Mouse (Mus musculus) kidney, postnatal 0 days (tissue): ENCODE data around the gene Cox7a2. TPM values are rescaled to one million over a fixed set of nuclear protein-coding genes. Genes with fewer than 3 reads are reported as not detected.

Experiments used
- ATAC-seq: fragments of 200-750 bp; cut with Nextera tagmentation; replicated peaks from 2 replicates; pipeline ENCODE4 v1.8.0; 2017; ENCODE audit warnings: low read depth, moderate number of reproducible peaks, moderate TSS enrichment, moderate library complexity; ENCODE audit not compliant: low FRiP score
- DNase-seq: peaks from one replicate; pipeline ENCODE4 v3.0.0-alpha.2; 2016; ENCODE audit warnings: low spot score
- H3K27ac ChIP-seq: fragments of 300-500 bp; sonication (generic); 2 replicates; pipeline ENCODE4 v1.5.1; 2014; ENCODE audit warnings: mild to moderate bottlenecking
- H3K27me3 ChIP-seq: fragments of 300-500 bp; sonication (generic); 2 replicates; pipeline ENCODE4 v1.6.1; 2014; ENCODE audit warnings: low read length, mixed read lengths; ENCODE audit not compliant: insufficient read depth
- H3K36me3 ChIP-seq: fragments of 300-500 bp; sonication (generic); 2 replicates; pipeline ENCODE4 v1.6.1; 2014; ENCODE audit warnings: low read length, mixed read lengths; ENCODE audit not compliant: insufficient read depth
- H3K4me1 ChIP-seq: fragments of 300-500 bp; sonication (generic); replicated peaks from 2 replicates; pipeline ENCODE4 v1.6.1; 2014; ENCODE audit warnings: antibody characterized with exemption, low read length, mixed read lengths; ENCODE audit not compliant: insufficient read depth
- H3K4me2 ChIP-seq: fragments of 300-500 bp; sonication (generic); 2 replicates; pipeline ENCODE4 v1.6.1; 2014; ENCODE audit warnings: mild to moderate bottlenecking, low read length, moderate library complexity, mixed read lengths
- H3K4me3 ChIP-seq: fragments of 300-500 bp; sonication (generic); replicated peaks from 2 replicates; pipeline ENCODE4 v1.5.1; 2014; ENCODE audit warnings: low read depth, low read length
- H3K9ac ChIP-seq: fragments of 300-500 bp; sonication (generic); 2 replicates; pipeline ENCODE4 v1.6.1; 2014; ENCODE audit warnings: low read depth, low read length
- H3K9me3 ChIP-seq: fragments of 300-500 bp; sonication (generic); replicated peaks from 2 replicates; pipeline ENCODE4 v1.6.1; 2016; ENCODE audit warnings: low read length, inconsistent platforms, mixed read lengths
- CTCF ChIP-seq: IDR thresholded peaks from 2 replicates; pipeline ENCODE4 v1.5.1; 2016; ENCODE audit warnings: antibody characterized with exemption, low read depth, mild to moderate bottlenecking, moderate library complexity
- WGBS: fragments of 180-500 bp; shearing (Covaris S2); extraction: QIAGEN DNeasy Blood & Tissue Kit; methylation state at CpG from one replicate; pipeline ENCODE4 v1.1.7; 2014; 5-methylcytosine and 5-hydroxymethylcytosine counted together
- polyA plus RNA-seq: library from polyadenylated mRNA; unstranded; fragments of >200 nt; fragmentation: Nextera tagmentation; extraction: Ambion mirVana; gene quantifications from 2 replicates; pipeline ENCODE4 v1.2.1, GENCODE M21; 2015

Gene Cox7a2
- 1,196 and 1,379 TPM in 2 replicates for polyA plus RNA-seq

GRCm38 (mm10) chr9:79759385-79760005 is at the start of gene Cox7a2:
Gene Cox7a2, minus strand, starts transcription at chr9:79759878.
- peaks cover 15% of the 10 kb centered on the region; the same call in 1 of the 2 replicates for H3K36me3 ChIP-seq
- peak within 1 kb of the TSS; percentile 93 for H3K27ac ChIP-seq
- H3K4me1 ChIP-seq, result 0 out of 2 replicates have a peak, but pooled peaks cover 2% of the 10 kb centered on the region
- peak; percentile 99 for DNase-seq
- H3K27me3 ChIP-seq, result no peaks in the 10 kb centered on the region
- peak within 1 kb of the TSS; percentile 91 for H3K9ac ChIP-seq
- ATAC-seq, result peak; percentile 99
- H3K9me3 ChIP-seq, result no peaks in the 10 kb centered on the region
- under 1% methylated on average over 49 of the region's 49 CpGs for WGBS
- peak within 1 kb of the TSS; percentile 73 for H3K4me2 ChIP-seq
- peak within 1 kb of the TSS; percentile 89 for H3K4me3 ChIP-seq
- no peak for TF ChIP-seq CTCF

GRCm38 (mm10) chr9:79809411-79809810 is 49.7 kb upstream of the Cox7a2 start:
- DNase-seq, result no peak
- ATAC-seq, result no peak
- no peak overlapping the region for H3K27ac ChIP-seq

GRCm38 (mm10) chr9:79807178-79807577 is 47.5 kb upstream of the Cox7a2 start:
- no peaks in the 10 kb centered on the region for H3K4me1 ChIP-seq
- peak; percentile 31 for DNase-seq
- H3K36me3 ChIP-seq, result no peaks in the 10 kb centered on the region
- no peak for TF ChIP-seq CTCF
- H3K4me3 ChIP-seq, result no peak overlapping the region
- no peak overlapping the region for H3K27ac ChIP-seq
- no peak for ATAC-seq
- 48% methylated on average over 4 of the region's 4 CpGs for WGBS
- no peak overlapping the region for H3K4me2 ChIP-seq
- no peaks in the 10 kb centered on the region for H3K27me3 ChIP-seq
- no peaks in the 10 kb centered on the region for H3K9me3 ChIP-seq
- no peak overlapping the region for H3K9ac ChIP-seq

More at GRCm38 (mm10) chr9:79809411-79809810, 49.7 kb upstream of the Cox7a2 start:
- Histone ChIP-seq H3K9ac (no peak overlapping the region), H3K4me3 (no peak overlapping the region), H3K27me3 (no peaks in the 10 kb centered on the region), H3K4me2 (no peak overlapping the region), H3K9me3 (no peaks in the 10 kb centered on the region), H3K4me1 (no peaks in the 10 kb centered on the region), H3K36me3 (no peaks in the 10 kb centered on the region)
- no peak for TF ChIP-seq CTCF
- WGBS, result 58% methylated on average over 6 of the region's 6 CpGs

- H3K36me3 ChIP-seq, result no peaks in the 10 kb centered on the region
- peak; percentile 84 for DNase-seq
- no peak overlapping the region for H3K9ac ChIP-seq
- H3K27ac ChIP-seq, result no peak overlapping the region
- no peak for ATAC-seq
- no peaks in the 10 kb centered on the region for H3K27me3 ChIP-seq
- peak; percentile 87 for TF ChIP-seq CTCF
- H3K9me3 ChIP-seq, result no peaks in the 10 kb centered on the region
- no peak overlapping the region for H3K4me2 ChIP-seq
- H3K4me1 ChIP-seq, result no peaks in the 10 kb centered on the region
- 34% methylated on average over 12 of the region's 12 CpGs for WGBS
- H3K4me3 ChIP-seq, result no peak overlapping the region
Observed at GRCm38 (mm10) chr9:79806317-79807075, 46.8 kb upstream of the Cox7a2 start.

GRCm38 (mm10) chr9:79805426-79805825 is 45.7 kb upstream of the Cox7a2 start:
- Histone ChIP-seq H3K9me3 (no peaks in the 10 kb centered on the region), H3K36me3 (no peaks in the 10 kb centered on the region), H3K4me1 (no peaks in the 10 kb centered on the region), H3K9ac (no peak overlapping the region), H3K27ac (no peak overlapping the region), H3K27me3 (no peaks in the 10 kb centered on the region), H3K4me2 (no peak overlapping the region), H3K4me3 (no peak overlapping the region)
- TF ChIP-seq CTCF, result no peak
- WGBS, result 88% methylated on average over 10 of the region's 10 CpGs
- no peak for DNase-seq
- ATAC-seq, result no peak

- no peak for ATAC-seq
Observed at GRCm38 (mm10) chr9:79796461-79797135, 36.9 kb upstream of the Cox7a2 start.

More at GRCm38 (mm10) chr9:79796461-79797135, 36.9 kb upstream of the Cox7a2 start:
- 67% methylated on average over 7 of the region's 7 CpGs for WGBS
- Histone ChIP-seq H3K27ac (no peak overlapping the region), H3K36me3 (no peaks in the 10 kb centered on the region), H3K9me3 (no peaks in the 10 kb centered on the region), H3K4me1 (no peaks in the 10 kb centered on the region), H3K4me2 (no peak overlapping the region), H3K27me3 (no peaks in the 10 kb centered on the region), H3K4me3 (no peak overlapping the region), H3K9ac (no peak overlapping the region)
- TF ChIP-seq CTCF, result no peak
- no peak for DNase-seq
